Mouse (Mus musculus) liver, adult 2 months (tissue): ENCODE data around the gene Zfp618.

Experiments
- CTCF ChIP-seq: fragments of 200-500 bp; IDR thresholded peaks from 2 replicates; pipeline ENCODE4 v1.5.1; 2011; ENCODE audit warnings: low read depth, low read length, control low read depth
- POLR2A ChIP-seq: fragments of 200-500 bp; IDR thresholded peaks from 2 replicates; pipeline ENCODE4 v1.6.1; 2011; ENCODE audit warnings: low read length, control low read depth; ENCODE audit not compliant: insufficient read depth; ENCODE audit errors: extremely low read depth

DNA sequence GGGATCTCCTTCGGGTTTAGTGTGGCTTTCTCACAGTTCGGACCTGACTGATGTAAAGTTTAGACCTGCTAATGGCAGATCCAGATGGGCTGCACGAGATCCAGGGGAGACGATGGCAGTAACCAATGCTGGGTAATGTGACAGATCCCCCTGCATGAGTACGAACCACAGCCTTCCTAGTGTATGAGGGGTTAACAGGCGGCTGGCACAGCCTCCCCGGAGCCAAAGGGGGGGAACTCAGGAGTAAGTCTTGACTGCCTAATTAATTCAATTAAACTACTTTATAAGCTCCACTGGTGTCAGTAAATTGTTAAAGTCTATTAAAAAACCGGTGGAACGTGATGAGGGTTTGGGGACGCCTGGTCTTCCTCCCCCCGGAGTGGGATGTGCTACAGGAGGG is 39.1 kb downstream of the Zfp618 start:
- TF ChIP-seq POLR2A = no peak
- no peak for TF ChIP-seq CTCF
